8 mouse cellular contexts compared by ENCODE assay signal in the genomic region with DNA sequence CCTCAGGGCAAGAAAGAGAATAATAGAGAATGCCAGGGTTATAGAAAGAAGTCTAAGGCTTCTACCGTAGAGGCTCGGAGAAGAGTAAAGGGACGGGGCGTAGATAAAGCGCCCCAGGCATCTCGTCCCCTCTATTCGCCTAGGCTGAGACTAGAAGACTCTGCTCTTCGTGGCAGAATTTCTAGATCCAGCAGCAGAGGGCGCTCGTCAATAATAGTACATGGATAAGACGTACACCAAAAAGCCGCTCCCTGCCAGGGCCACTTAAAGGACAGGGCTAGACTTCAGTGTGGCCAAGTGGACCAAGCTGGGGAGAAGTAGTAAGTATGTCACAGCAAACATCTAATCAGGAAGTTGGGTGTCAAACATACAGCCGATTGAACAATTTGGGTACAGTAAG. TPM values are rescaled to one million over a fixed set of nuclear protein-coding genes. Genes with fewer than 3 reads are reported as not detected.
DNase-seq lines count a peak whose midpoint lies in the region; ATAC-seq lines count a peak whose summit lies in the region.

No protein-coding gene starts in this region.

- H3K4me2 ChIP-seq in hindbrain, embryonic 14.5 days (replicated peaks), result peak overlapping the region; percentile 48

- H3K36me3 ChIP-seq in hindbrain, embryonic 14.5 days (replicated peaks; ENCODE audit: control insufficient read depth, insufficient read depth), result peaks cover 24% of the 10 kb centered on the region

- H3K27ac ChIP-seq in hindbrain, embryonic 14.5 days, result peak overlapping the region; percentile 53

- WGBS in hindbrain, embryonic 14.5 days, result 1% methylated on average over 13 of the region's 13 CpGs

- peaks cover 10% of the 10 kb centered on the region for H3K4me1 ChIP-seq in hindbrain, embryonic 14.5 days (replicated peaks; ENCODE audit: control insufficient read depth, insufficient read depth, low read length)

- H3K9me3 ChIP-seq in hindbrain, embryonic 14.5 days (ENCODE audit: control insufficient read depth, low read length), result no peaks in the 10 kb centered on the region

- H3K9ac ChIP-seq in hindbrain, embryonic 14.5 days, result peak overlapping the region; percentile 40

- ATAC-seq in hindbrain, embryonic 14.5 days (ENCODE audit: low FRiP score), result peak; percentile 83

- peak overlapping the region; percentile 28 for H3K4me3 ChIP-seq in hindbrain, embryonic 14.5 days (replicated peaks; ENCODE audit: low read length)

- no peaks in the 10 kb centered on the region for H3K27me3 ChIP-seq in hindbrain, embryonic 14.5 days (ENCODE audit: control insufficient read depth, insufficient read depth, low read length)

- peak; percentile 89 for DNase-seq in ZHBTc4 (ENCODE audit: low read depth, low spot score)
- DNase-seq in cerebellum, postnatal 25 days, result peak; percentile 90 to 94
- DNase-seq in frontal cortex, postnatal 25 days (ENCODE audit: low spot score in 2 of 2), result peak; percentile 78 to 83
- peak; percentile 93 for DNase-seq in hindbrain, embryonic 14.5 days (ENCODE audit: low spot score)
- DNase-seq in layer of hippocampus, postnatal 25 days (ENCODE audit: extremely low spot score in 1 of 2, low spot score in 1 of 2), result peak; percentile 73 to 94
- DNase-seq in lung, postnatal 4 days, result peak; percentile 89 to 92
- peak; percentile 85 for DNase-seq in right cerebral cortex, adult 18-20 months
- DNase-seq in urinary bladder, postnatal 14 days (ENCODE audit: low spot score), result peak; percentile 91

RNA-seq across cellular contexts. Expression of gene Tgfb1i1, which starts 0.8 kb away (rescaled TPM):
- 23.5 and 27.8 TPM in 2 replicates for polyA plus RNA-seq in hindbrain, embryonic 14.5 days (2014; fragmentation: Nextera tagmentation; extraction: Ambion mirVana)
- total RNA-seq in layer of hippocampus, postnatal 25 days (2021), result 10 to 100 TPM; 16.3 to 20.4 TPM

RNA-seq across cellular contexts. Expression of gene 9130023H24Rik, which starts 9.6 kb away (rescaled TPM):
- 7.4 and 8.7 TPM in 2 replicates for polyA plus RNA-seq in hindbrain, embryonic 14.5 days (2014; fragmentation: Nextera tagmentation; extraction: Ambion mirVana)
- total RNA-seq in layer of hippocampus, postnatal 25 days (2021), result 1 to 10 TPM; 3.6 to 3.9 TPM

RNA-seq across cellular contexts. Expression of gene Armc5, which starts 10.3 kb away (rescaled TPM):
- 9.1 and 10.7 TPM in 2 replicates for polyA plus RNA-seq in hindbrain, embryonic 14.5 days (2014; fragmentation: Nextera tagmentation; extraction: Ambion mirVana)
- total RNA-seq in layer of hippocampus, postnatal 25 days (2021), result 10 to 100 TPM; 12.4 to 13.2 TPM

RNA-seq across cellular contexts. Expression of gene Slc5a2, which starts 18.0 kb away (rescaled TPM):
- polyA plus RNA-seq in hindbrain, embryonic 14.5 days (2014; fragmentation: Nextera tagmentation; extraction: Ambion mirVana), result 0.23 TPM in 1 of 2 replicates, not detected in the other
- not detected for total RNA-seq in layer of hippocampus, postnatal 25 days (2021)

RNA-seq across cellular contexts. Expression of gene Cox6a2, which starts 41.3 kb away (rescaled TPM):
- polyA plus RNA-seq in hindbrain, embryonic 14.5 days (2014; fragmentation: Nextera tagmentation; extraction: Ambion mirVana), result not detected in 2 replicates
- 1 to 10 TPM; 2.7 to 4.4 TPM for total RNA-seq in layer of hippocampus, postnatal 25 days (2021)

Comparison
In these comparisons a context has a peak if more than half of its experiments do, and no peak if none do; other contexts are left out.
1. Peak in every context shown above with its lines: DNase-seq, ATAC-seq, H3K4me3 ChIP-seq and H3K27ac ChIP-seq.